Mouse (Mus musculus) left cerebral cortex, postnatal 36 days (tissue): ENCODE results near the gene Fbxo34. TPM values are rescaled to one million over a fixed set of nuclear protein-coding genes. Genes with fewer than 3 reads are reported as not detected.
"Not testable (repeated sequence)": the region's sequence is repeated elsewhere in the genome, so short reads cannot be mapped to it uniquely, and the experiment has no call there.

ENCODE experiments used
- DNase-seq, 2 experiments: peaks; one replicate each; pipeline ENCODE4 v3.0.0; 2021 to 2022; ENCODE audit warnings: low spot score in 2 of 2, mixed read lengths in 1 of 2
- intact Hi-C: fragments of 180-260 bp; cut with DNase I; formaldehyde crosslinking; loops from one replicate; pipeline ENCODE4 v1.15.1; 2025
- total RNA-seq, 2 experiments: library from RNA; stranded (reverse); gene quantifications; 2 replicates each; pipeline ENCODE4 v1.2.3; 2021

Gene Fbxo34
- total RNA-seq, 2 experiments from 2014 or later = 98.4 to 118 TPM

DNA sequence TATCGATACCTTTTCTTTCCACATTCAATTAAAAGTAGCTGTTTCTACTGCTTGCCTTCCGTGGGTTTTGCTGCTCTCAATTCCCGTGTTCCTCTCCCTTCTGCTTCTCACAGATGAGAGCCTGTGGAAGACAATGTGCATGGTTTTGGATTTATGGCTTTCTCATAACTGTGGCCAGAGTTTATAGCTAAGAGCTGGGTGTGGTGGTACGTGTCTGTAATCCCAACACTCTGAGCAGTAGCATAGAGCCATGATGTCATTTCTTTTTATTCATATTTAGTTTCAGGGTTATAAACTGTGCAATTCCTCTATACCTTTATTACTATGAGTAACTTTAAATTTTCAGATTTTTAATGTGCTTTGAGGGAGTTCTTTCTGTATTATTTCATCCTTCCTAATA lies 60.0 kb downstream of the Fbxo34 start:
- DNase-seq = no peak
- intact Hi-C loops = no loop called here

GRCm38 (mm10) chr14:47513606-47514005 lies 63.4 kb downstream of the Fbxo34 start:
- intact Hi-C loops = no loop called here

GRCm38 (mm10) chr14:47514816-47515453 lies 64.7 kb downstream of the Fbxo34 start:
- no peak for DNase-seq
- intact Hi-C loops = no loop called here

More at GRCm38 (mm10) chr14:47513606-47514005, 63.4 kb downstream of the Fbxo34 start:
- DNase-seq = peak; percentile 43 to 52

- no peak for DNase-seq
- intact Hi-C loops = no loop called here
These were observed 65.4 kb downstream of the Fbxo34 start for GRCm38 (mm10) chr14:47515636-47516035.

DNA sequence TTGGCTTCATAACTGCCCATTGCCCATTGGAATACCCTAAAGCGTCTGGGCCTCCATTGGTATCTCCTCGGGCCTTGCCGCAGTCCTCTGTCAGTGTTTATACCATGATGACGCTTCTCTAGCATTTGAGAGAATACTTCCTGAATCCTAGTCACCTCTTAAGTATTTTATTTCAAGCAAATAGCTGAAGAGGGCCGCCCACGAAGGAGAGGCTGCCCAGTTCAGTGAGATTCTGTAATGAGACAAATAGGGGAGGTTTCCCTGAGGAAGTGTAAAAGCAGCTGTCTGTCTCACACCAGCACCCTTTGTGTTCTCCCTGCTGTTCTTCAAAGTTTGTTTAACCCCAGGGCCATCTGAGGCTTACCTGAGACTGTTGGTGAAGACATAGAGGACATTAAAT lies 66.5 kb downstream of the Fbxo34 start:
- no peak for DNase-seq
- intact Hi-C loops = no loop called here

DNA sequence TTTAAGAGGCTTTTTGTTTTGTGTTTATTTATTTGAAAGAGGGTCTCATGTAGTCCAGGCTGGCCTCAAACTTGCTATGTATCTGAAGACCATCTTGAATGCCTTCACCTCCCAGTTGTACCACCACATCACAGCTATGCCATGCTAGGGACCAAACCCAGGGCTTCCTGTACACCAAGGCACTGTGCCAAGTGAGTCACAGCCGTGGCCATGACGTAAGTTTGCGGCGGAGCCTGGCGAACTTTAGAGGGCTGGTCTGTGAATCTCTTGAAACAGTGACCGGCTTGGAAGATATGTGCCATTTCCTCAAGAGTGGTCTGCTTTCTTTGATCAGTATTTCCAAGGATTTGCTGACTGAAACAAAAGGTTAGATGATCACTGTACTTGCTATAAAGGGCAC lies 68.4 kb downstream of the Fbxo34 start:
- intact Hi-C loops = no loop called here
- DNase-seq = no peak

DNA sequence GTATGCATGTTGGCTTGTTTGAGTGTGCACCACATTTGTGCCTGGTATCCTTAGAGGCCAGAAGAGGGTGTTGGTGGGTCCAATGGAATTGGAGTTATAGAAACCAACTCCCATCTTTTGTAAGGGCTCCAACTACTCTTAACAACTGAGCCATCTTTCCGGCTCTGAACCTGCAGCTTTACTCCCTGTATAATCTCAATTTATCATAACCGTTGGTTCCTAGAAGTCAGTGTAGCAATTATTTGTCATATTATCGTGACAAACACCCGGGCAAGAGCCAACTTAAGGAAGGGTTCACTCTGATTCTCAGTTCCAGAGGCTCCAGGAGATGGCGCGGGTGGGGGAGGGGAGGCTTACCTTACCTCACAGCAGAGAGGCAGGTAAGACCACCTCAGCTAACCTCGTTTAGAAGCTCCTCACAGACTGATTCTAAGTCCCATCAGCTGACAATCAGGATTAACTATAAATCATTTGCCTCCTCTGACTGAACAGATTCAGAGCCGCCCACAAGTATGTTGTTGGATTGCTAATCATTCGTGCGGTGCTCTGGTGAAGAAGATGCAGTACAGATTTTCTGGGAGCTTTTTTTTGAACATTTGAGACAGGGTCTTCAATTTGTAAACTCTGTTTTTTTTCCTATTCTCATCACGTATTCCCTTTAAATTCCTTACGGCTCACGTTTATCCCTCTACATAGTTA lies 70.7 kb downstream of the Fbxo34 start:
- intact Hi-C loops = no loop called here

GRCm38 (mm10) chr14:47521609-47522008 lies 71.4 kb downstream of the Fbxo34 start:
- no peak for DNase-seq
- intact Hi-C loops = no loop called here

More for the DNA sequence above, 70.7 kb downstream of the Fbxo34 start:
- DNase-seq = no peak

DNA sequence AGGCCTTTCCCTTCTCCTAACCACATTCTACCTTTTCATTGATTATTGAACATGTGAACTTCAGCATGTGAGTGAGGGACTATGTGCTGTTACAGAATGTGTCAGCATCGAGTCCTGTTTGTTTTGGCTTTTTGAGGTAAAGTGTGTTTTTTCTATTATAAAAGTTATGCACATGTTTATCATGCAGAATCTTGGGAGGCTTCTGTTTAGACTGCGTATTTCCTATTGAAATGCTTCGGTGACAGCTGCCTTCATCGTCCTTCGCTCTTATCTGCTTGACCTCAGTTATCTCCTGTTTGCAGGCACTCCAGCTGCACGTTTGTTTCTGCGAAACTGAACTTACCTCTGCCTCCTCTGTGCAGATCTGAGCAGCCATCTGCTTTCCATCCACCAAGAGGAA lies 72.1 kb downstream of the Fbxo34 start:
- intact Hi-C loops = no loop called here
- DNase-seq = no peak

GRCm38 (mm10) chr14:47525374-47525773 lies 75.2 kb downstream of the Fbxo34 start:
- DNase-seq = no peak
- intact Hi-C loops = loop anchor here (2.0 kb wide), 1 partner anchor 17 kb away; no protein-coding TSS in a partner anchor

DNA sequence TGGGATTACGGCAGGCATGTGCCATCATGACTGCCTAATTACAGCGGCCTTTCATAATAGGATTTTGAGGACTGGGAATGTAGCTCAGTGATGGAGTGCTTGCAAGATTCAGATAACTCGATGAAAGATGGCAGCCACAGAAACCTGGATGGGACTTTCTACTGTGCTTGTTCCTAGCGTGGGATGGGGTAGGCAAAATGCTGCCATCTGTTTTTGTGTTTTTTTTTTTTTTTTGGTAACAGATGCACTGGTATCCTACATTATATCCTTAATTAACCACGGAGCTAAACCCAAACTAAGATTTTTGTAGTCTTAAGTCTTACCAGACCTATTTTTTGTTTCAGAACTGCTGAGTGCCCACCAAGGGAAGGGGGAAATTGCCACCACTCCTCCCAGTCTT lies 75.6 kb downstream of the Fbxo34 start:
- DNase-seq = peak; percentile 33 to 42
- intact Hi-C loops = loop anchor here (2.0 kb wide), 1 partner anchor 17 kb away; no protein-coding TSS in a partner anchor

- DNase-seq = no peak
- intact Hi-C loops = no loop called here
These were observed 77.6 kb downstream of the Fbxo34 start for GRCm38 (mm10) chr14:47527833-47528232.

DNA sequence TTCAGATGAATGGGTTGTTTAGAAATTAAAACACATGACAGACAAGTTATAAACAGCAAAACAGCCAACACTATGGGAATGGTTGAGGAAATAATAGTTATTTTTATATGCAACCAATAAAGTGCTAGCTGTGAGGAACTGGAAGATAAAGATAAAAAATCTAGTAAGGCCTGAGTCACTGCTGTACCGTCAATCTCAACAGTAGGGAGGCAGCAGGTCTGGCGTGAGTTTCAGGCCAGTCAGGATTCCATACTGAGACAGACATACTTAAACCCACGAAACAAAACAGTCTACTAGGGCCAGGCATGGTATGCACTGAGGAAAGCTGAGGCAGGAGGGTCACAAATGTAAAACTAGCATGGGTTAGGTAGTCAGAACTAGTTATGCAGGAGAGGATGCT lies 78.1 kb downstream of the Fbxo34 start:
- intact Hi-C loops = no loop called here
- DNase-seq = no peak

DNA sequence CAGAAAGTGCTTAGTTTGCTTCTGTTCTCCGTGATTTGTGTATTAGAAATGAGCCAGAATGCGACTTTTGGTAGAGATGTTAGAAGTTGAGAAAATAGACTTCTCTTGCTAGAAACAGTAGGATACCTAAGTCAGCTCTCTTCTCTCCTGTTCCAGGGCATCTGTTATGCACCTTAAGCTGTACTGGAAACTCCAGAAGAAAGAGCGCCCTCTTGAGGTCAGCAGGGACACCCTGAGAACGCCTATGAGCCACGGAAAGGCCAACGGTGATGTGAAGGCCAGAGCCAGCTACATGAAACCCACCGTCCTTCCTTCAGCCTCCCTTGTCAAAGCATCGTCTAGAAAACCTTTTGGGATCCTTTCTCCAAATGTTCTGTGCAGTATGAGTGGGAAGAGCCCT lies 78.8 kb downstream of the Fbxo34 start:
- intact Hi-C loops = no loop called here

GRCm38 (mm10) chr14:47529592-47529991 lies 79.4 kb downstream of the Fbxo34 start:
- intact Hi-C loops, DNase-seq: not testable (repeated sequence)

More for the DNA sequence above, 78.8 kb downstream of the Fbxo34 start:
- DNase-seq = peak; percentile 59 to 61

DNA sequence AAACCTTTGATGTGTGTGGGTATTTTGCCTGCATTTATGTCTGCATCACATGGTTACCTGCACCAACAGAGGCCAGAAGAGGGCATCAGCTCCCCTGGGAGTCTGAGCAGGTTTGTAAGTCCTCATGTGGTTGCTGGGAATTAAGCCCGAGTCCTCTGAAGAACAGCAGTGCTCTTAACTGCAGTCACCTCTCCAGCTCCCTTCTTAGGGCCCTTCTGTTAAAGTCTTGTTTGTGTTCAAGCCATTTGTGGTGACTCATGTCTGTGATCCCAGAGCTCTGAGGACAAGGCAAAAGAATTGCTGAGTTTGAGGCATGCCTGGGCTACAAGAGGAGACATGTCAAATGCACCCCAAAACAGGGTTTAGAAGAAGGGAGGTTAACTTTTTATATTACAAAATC lies 82.3 kb downstream of the Fbxo34 start:
- intact Hi-C loops = loop anchor here (5.0 kb wide), 1 partner anchor 195 kb away; no protein-coding TSS in a partner anchor
- no peak for DNase-seq

DNA sequence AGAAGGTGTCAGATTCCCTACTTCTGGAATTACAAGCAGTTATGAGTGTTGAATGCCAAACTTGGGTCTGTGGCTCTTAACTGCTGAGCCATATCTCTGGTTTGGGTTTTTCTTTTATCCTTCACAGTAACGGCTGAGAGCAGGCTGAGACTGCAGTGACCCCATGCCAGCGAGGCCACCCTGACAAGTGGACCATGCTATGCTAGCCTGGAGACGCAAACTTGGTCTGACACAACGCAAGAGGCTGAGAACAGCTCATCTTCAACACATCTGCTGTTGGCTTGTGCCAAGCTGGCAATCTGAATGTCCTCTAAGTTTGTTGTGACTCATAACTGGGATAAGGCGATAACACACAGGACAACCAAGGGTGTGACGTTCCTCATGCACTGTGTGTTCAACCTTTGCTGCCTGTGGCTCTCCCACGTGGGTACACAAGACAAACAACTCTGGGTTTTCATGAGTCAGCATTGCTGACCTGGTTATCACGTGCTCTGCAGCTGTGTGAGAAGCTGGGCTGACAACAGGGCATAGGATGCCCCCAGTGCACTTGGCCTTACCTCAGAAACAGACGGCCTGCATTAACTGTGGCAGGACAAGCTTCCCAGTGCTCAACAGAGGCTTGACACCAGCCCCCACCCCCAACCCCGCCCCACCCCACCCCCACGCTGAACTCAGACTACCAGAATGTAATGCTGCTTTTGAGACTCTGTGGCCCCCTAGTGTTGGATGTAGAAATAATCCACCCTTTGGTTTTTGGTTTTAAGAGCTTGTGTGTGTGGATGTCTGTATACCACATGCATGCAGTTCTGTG lies 83.3 kb downstream of the Fbxo34 start:
- intact Hi-C loops = loop anchor here (1.0 to 5.0 kb wide), 2 partner anchors 61 to 196 kb away; no protein-coding TSS in a partner anchor
- peak; percentile 56 for DNase-seq

- DNase-seq = no peak
- intact Hi-C loops = loop anchor here (1.0 to 5.0 kb wide), 2 partner anchors 62 to 197 kb away; no protein-coding TSS in a partner anchor
These were observed 83.9 kb downstream of the Fbxo34 start for GRCm38 (mm10) chr14:47534176-47534525.

DNA sequence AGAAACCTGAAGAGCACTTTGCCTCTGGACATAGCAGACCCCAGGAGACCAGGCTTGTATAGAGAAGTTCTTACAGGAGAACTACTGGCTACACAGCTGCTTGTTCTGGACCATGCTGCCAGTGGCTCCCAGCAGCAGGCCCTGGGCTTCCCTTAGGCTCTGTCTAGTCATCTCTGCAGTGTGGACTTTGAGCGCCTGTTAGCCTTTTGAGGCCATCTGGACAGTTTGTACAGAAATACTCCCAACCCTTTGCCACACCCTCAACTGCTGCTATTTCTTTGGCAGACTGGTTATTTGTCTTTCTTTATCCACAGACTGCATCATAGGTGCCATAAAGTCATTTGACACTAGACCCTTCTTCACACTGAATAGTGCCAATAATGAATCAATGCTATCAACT lies 84.9 kb downstream of the Fbxo34 start:
- intact Hi-C loops = no loop called here
- no peak for DNase-seq

DNA sequence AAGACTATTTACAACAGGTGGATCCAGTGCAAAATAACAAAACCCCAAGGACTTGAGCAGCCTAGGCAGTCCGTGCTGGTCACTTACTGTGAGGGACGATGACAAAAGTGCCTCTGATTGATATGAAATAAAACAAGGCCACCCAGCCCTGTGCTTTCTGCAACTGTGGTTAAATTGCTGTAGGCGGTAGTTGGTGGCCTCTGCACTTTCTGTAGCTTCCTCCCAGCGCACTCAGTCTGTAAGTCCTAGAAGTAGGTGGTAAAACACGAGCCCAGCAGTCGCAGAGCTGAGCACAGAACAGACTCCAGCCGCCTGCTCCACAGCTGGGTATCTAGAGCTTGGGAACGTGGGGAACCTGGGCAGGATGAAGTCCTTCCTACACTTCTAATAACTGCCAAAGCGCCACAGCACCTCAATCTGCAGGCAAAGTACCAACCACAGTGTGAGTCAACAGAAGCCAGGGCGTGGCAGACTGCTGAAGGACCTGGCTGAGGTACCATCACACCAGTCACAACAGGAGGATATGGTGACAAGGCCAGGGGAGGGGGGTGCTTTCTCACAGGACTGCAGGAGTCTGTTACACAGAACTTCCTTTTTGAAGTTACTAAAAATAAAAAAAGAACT lies 91.2 kb downstream of the Fbxo34 start:
- no peak for DNase-seq
- intact Hi-C loops = no loop called here
